Mouse (Mus musculus) heart, adult 2 months (tissue): ENCODE measurements around the gene Mras.

Experiments used
- CTCF ChIP-seq: fragments of 200-600 bp; IDR thresholded peaks from 2 replicates; pipeline ENCODE4 v1.8.1; 2022; ENCODE audit warnings: antibody characterized with exemption, mild to moderate bottlenecking, moderate library complexity
- EP300 ChIP-seq: fragments of 200-500 bp; IDR thresholded peaks from 2 replicates; pipeline ENCODE4 v1.6.1; 2011; ENCODE audit warnings: low read depth, low read length, control low read depth; ENCODE audit not compliant: insufficient read depth
- POLR2A ChIP-seq: fragments of 200-500 bp; IDR thresholded peaks from 2 replicates; pipeline ENCODE4 v1.6.1; 2011; ENCODE audit warnings: mild to moderate bottlenecking, low read depth, low read length, control low read depth; ENCODE audit not compliant: insufficient read depth

DNA sequence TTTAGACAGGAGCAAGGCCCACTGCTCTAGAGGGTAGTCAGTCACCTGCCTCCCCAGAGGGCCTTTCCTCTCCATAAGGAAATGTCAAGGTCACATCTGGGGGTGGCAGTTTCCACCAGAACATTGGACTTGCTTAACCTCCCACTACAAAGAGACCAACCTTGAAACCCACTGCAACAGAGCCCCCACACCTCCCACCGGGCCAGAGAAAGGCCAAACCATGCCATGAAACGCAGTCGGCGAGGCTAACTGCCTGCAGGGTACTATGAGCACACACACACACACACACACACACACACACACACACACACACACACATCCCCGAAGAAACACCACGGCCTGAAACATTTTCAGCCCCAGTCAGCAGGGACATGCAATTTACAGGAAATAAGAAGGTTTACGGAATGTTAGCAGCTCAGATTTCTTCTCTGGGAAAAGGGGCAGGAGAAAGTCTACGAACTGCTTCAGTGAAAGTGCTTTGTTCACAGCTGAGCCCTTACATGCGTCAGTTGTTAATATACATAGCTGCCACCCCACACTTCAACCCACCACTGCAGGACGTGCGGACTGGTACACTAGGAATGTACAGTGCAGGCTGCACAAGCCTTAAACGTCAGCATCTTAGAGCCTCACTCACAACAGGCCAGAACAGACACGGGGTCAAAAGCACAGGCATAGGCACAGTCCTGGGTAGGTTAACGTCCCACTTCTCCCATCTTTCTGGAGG, 2.1 kb downstream of the Mras start:
- TF ChIP-seq CTCF (no peak), POLR2A (no peak), EP300 (no peak)
